Comparison of ENCODE assay signal across 1 mouse cellular context in the genomic region with DNA sequence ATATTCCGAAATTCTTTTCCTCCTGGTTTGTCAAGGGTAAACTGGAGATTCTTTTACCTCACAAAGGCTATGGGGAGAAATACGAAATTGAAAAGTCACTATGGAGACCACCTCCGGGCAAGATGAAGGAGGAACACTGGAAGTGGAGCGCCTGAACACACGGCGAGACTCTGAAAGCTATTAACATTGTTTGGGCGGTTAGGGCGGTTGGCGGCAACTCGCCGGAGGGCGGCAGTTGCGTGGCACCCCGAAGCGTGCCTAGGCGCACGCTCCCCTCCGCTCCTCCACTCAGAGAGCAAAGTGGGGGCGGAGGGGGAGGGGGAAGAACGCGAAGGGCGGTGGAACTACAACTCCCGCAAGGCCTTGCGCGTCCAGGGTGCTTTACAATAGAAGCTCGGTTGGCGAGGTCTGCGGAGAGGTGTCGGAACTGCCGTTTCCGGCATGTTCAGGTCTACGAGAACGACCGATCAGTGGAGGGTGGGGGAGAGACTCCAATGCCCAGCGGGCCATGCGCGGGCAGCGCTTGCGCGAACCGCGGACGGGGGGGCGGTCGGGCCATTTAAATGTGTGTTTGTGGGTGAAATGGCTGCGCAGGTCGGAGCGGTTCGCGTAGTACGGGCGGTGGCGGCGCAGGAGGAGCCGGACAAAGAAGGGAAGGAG.
TF ChIP-seq lines count a peak whose summit lies in the region.

A gene (plus strand): TSS at position 111 of the 660 bp plus-strand sequence.

TF ChIP-seq in MEL, 35 proteins besides CTCF, POLR2A, EP300 and RAD21 (continued from another document):
- 0 out of 2 replicates have a peak, but pooled peaks have one; percentile 49 for TF ChIP-seq E2F4 (IDR thresholded peaks at IDR 0.05; ENCODE audit: borderline replicate concordance, low read depth, low read length)
- TF ChIP-seq JUND (IDR thresholded peaks at IDR 0.05; ENCODE audit: low read depth, low read length): no peak
- no peak for TF ChIP-seq USF2 (IDR thresholded peaks at IDR 0.05; ENCODE audit: borderline replicate concordance in 1 of 2, insufficient read depth in 1 of 2, low read depth in 1 of 2, low read length in 2 of 2)
- peak; percentile 97 for TF ChIP-seq HCFC1 (IDR thresholded peaks at IDR 0.05; ENCODE audit: low read depth, low read length)
- peak; percentile 96 for TF ChIP-seq POLR2AphosphoS2 (IDR thresholded peaks at IDR 0.05; ENCODE audit: low read length)
- TF ChIP-seq MAFK (IDR thresholded peaks at IDR 0.05; ENCODE audit: borderline replicate concordance, low read depth, low read length): no peak
- peak; percentile 49 for TF ChIP-seq TCF12 (IDR thresholded peaks at IDR 0.05; ENCODE audit: low read depth, low read length)
- peak; percentile 83 for TF ChIP-seq NRF1 (IDR thresholded peaks at IDR 0.05; ENCODE audit: insufficient read depth, low read depth, low read length, poor library complexity, severe bottlenecking)
- TF ChIP-seq ZMIZ1 (IDR thresholded peaks at IDR 0.05; ENCODE audit: low read depth, low read length): peak; percentile 65; the same call in 1 of the 2 replicates
- no peak for TF ChIP-seq SMC3 (IDR thresholded peaks at IDR 0.05; ENCODE audit: low read depth, low read length)
- peak; percentile 63 for TF ChIP-seq CHD2 (IDR thresholded peaks at IDR 0.05; ENCODE audit: low read length)
- TF ChIP-seq SIN3A (IDR thresholded peaks at IDR 0.05; ENCODE audit: low read length): peak; percentile 93; the same call in 1 of the 2 replicates
